10 mouse cellular contexts compared by ENCODE assay signal in the genomic region with DNA sequence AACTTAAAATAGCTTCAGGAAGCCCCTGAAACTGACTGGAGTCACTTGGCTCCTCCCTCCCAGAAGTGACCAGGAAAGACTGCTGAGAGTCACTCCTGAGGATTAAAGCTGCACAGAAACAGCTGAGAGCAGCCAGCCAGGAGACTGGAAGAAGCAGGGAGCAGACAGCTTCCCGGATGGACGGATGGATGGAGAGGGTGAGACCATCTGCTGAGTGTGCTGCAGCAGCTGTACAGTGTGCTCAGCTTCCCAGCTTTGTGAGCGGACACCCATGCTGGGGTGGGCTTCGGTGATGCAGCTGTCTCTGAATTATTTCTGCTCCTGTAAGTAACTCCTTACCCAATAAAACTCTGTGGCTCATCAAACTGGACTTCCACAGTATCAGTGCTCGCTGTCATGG. TPM values are rescaled to one million over a fixed set of nuclear protein-coding genes. Genes with fewer than 3 reads are reported as not detected.
DNase-seq lines count a peak whose midpoint lies in the region; ATAC-seq lines count a peak whose summit lies in the region.
"Had no signal": no experiment of that assay in that cellular context is flagged by ENCODE, and none has a peak within 500 bp of the region (broad histone marks: within the 10 kb centered on the region; RNA-seq: fewer than 3 reads in every experiment).

No protein-coding gene starts in this region.

- no peak overlapping the region for H3K4me3 ChIP-seq in heart, embryonic 10.5 days
- no peak overlapping the region for H3K4me3 ChIP-seq in neural tube, embryonic 11.5 days (ENCODE audit: low read depth, low read length)
- no peak overlapping the region for H3K4me3 ChIP-seq in intestine, embryonic 15.5 days (replicated peaks)
- H3K4me3 ChIP-seq: liver, embryonic 15.5 days had no signal

- H3K27ac ChIP-seq in heart, embryonic 10.5 days = peak overlapping the region; percentile 36; the same call in 1 of the 2 replicates
- no peak overlapping the region for H3K27ac ChIP-seq in neural tube, embryonic 11.5 days (ENCODE audit: low read depth, low read length)
- H3K27ac ChIP-seq in intestine, embryonic 15.5 days = peak overlapping the region; percentile 2; the same call in 1 of the 2 replicates
- H3K27ac ChIP-seq: liver, embryonic 15.5 days had no signal

- 75% methylated on average over 5 of the region's 5 CpGs for WGBS in heart, embryonic 10.5 days
- 76% methylated on average over 5 of the region's 5 CpGs for WGBS in neural tube, embryonic 11.5 days
- WGBS in intestine, embryonic 15.5 days = 54% methylated on average over 5 of the region's 5 CpGs

- no peaks in the 10 kb centered on the region for H3K27me3 ChIP-seq in heart, embryonic 10.5 days (ENCODE audit: insufficient read depth, poor library complexity, severe bottlenecking)
- no peaks in the 10 kb centered on the region for H3K27me3 ChIP-seq in neural tube, embryonic 11.5 days (ENCODE audit: control insufficient read depth, insufficient read depth, low read length)
- no peaks in the 10 kb centered on the region for H3K27me3 ChIP-seq in intestine, embryonic 15.5 days (replicated peaks)
- H3K27me3 ChIP-seq: liver, embryonic 15.5 days had no signal

- no peak overlapping the region for H3K4me2 ChIP-seq in neural tube, embryonic 11.5 days (ENCODE audit: low read depth)
- H3K4me2 ChIP-seq in intestine, embryonic 15.5 days (replicated peaks) = no peak overlapping the region
- H3K4me2 ChIP-seq: liver, embryonic 15.5 days had no signal

- peaks cover 46% of the 10 kb centered on the region for H3K4me1 ChIP-seq in heart, embryonic 10.5 days
- no peaks in the 10 kb centered on the region for H3K4me1 ChIP-seq in neural tube, embryonic 11.5 days (ENCODE audit: control insufficient read depth, insufficient read depth, low read length)
- peaks cover 6% of the 10 kb centered on the region for H3K4me1 ChIP-seq in intestine, embryonic 15.5 days (replicated peaks)

- H3K36me3 ChIP-seq in heart, embryonic 10.5 days = 0 out of 2 replicates have a peak, but pooled peaks cover 3% of the 10 kb centered on the region
- no peaks in the 10 kb centered on the region for H3K36me3 ChIP-seq in neural tube, embryonic 11.5 days (ENCODE audit: control insufficient read depth, insufficient read depth, low read length)
- H3K36me3 ChIP-seq in intestine, embryonic 15.5 days = no peaks in the 10 kb centered on the region
- H3K36me3 ChIP-seq: liver, embryonic 15.5 days had no signal

- H3K9me3 ChIP-seq in heart, embryonic 10.5 days = no peaks in the 10 kb centered on the region
- H3K9me3 ChIP-seq in neural tube, embryonic 11.5 days (ENCODE audit: control insufficient read depth, low read length) = no peaks in the 10 kb centered on the region
- H3K9me3 ChIP-seq in intestine, embryonic 15.5 days = no peaks in the 10 kb centered on the region
- H3K9me3 ChIP-seq: liver, embryonic 15.5 days had no signal

- DNase-seq in heart, embryonic 10.5 days (ENCODE audit: low spot score) = no peak
- DNase-seq in heart, adult 11 months = no peak
- DNase-seq in neural tube, embryonic 11.5 days (ENCODE audit: low spot score) = peak; percentile 21
- DNase-seq in neural tube, embryonic 10.5 days (ENCODE audit: extremely low spot score, low spot score) = no peak
- DNase-seq in cerebellum, adult 18-20 months = no peak
- DNase-seq in urinary bladder, postnatal 10 days (ENCODE audit: low spot score) = no peak
- DNase-seq: kidney, postnatal 10 days; lung, postnatal 36 days had no signal

- H3K9ac ChIP-seq in neural tube, embryonic 11.5 days (ENCODE audit: low read length) = no peak overlapping the region
- H3K9ac ChIP-seq in intestine, embryonic 15.5 days = no peak overlapping the region
- H3K9ac ChIP-seq: liver, embryonic 15.5 days had no signal

- no peak for ATAC-seq in neural tube, embryonic 11.5 days (ENCODE audit: insufficient read depth, low FRiP score, low TSS enrichment)
- ATAC-seq in intestine, embryonic 15.5 days = no peak

RNA-seq across cellular contexts. Expression of gene Mrps24, which starts 16.9 kb away (rescaled TPM):
- polyA plus RNA-seq in heart, embryonic 10.5 days (2016; fragmentation: Nextera tagmentation; extraction: Ambion mirVana) = 177 and 181 TPM in 2 replicates
- 146 and 159 TPM in 2 replicates for polyA plus RNA-seq in neural tube, embryonic 11.5 days (2014; fragmentation: Nextera tagmentation; extraction: Ambion mirVana)
- 209 and 230 TPM in 2 replicates for polyA plus RNA-seq in intestine, embryonic 15.5 days (2015; fragmentation: Nextera tagmentation; extraction: Ambion mirVana)

RNA-seq across cellular contexts. Expression of gene Urgcp, which starts 29.8 kb away (rescaled TPM):
- 21.3 and 29.9 TPM in 2 replicates for polyA plus RNA-seq in heart, embryonic 10.5 days (2016; fragmentation: Nextera tagmentation; extraction: Ambion mirVana)
- 14.4 and 16.5 TPM in 2 replicates for polyA plus RNA-seq in neural tube, embryonic 11.5 days (2014; fragmentation: Nextera tagmentation; extraction: Ambion mirVana)
- 21.3 and 21.4 TPM in 2 replicates for polyA plus RNA-seq in intestine, embryonic 15.5 days (2015; fragmentation: Nextera tagmentation; extraction: Ambion mirVana)

RNA-seq across cellular contexts. Expression of gene Dbnl, which starts 55.9 kb away (rescaled TPM):
- polyA plus RNA-seq in heart, embryonic 10.5 days (2016; fragmentation: Nextera tagmentation; extraction: Ambion mirVana) = 101 and 114 TPM in 2 replicates
- 149 and 156 TPM in 2 replicates for polyA plus RNA-seq in neural tube, embryonic 11.5 days (2014; fragmentation: Nextera tagmentation; extraction: Ambion mirVana)
- polyA plus RNA-seq in intestine, embryonic 15.5 days (2015; fragmentation: Nextera tagmentation; extraction: Ambion mirVana) = 127 and 130 TPM in 2 replicates
